In genomic region chr16:72993189-72993588, GRCm38 (mm10) we compare ENCODE assay signal across 21 mouse cellular contexts.
DNase-seq lines count a peak whose midpoint lies in the region; ATAC-seq lines count a peak whose summit lies in the region.
"Had no signal": no experiment of that assay in that cellular context is flagged by ENCODE, and none has a peak within 500 bp of the region (broad histone marks: within the 10 kb centered on the region; RNA-seq: fewer than 3 reads in every experiment).

No protein-coding gene starts in this region.

- DNase-seq in embryonic facial prominence, embryonic 11.5 days (ENCODE audit: low spot score): no peak
- DNase-seq in embryonic facial prominence, embryonic 10.5 days (ENCODE audit: low spot score): no peak
- DNase-seq in liver: no peak
- no peak for DNase-seq in layer of hippocampus, postnatal 36 days
- DNase-seq in midbrain, embryonic 11.5 days (ENCODE audit: low spot score, missing footprints): no peak
- DNase-seq: adrenal gland, postnatal 25 days; cerebellum, adult 11 months; cerebellum, postnatal 10 days; embryo, embryonic 11 days; gastrocnemius, adult 2 months; heart, postnatal 14 days; spleen, adult 18-20 months had no signal

- 81% methylated on average over 8 of the region's 8 CpGs for WGBS in embryonic facial prominence, embryonic 11.5 days
- 81% methylated on average over 8 of the region's 8 CpGs for WGBS in embryonic facial prominence, embryonic 10.5 days
- WGBS in liver, embryonic 12.5 days (ENCODE audit: insufficient replicate concordance): 54% methylated on average over 8 of the region's 8 CpGs
- WGBS in limb, embryonic 13.5 days: 75% methylated on average over 8 of the region's 8 CpGs
- WGBS in stomach, embryonic 16.5 days: 19% methylated on average over 8 of the region's 8 CpGs
- 86% methylated on average over 8 of the region's 8 CpGs for WGBS in midbrain, embryonic 11.5 days

- no peaks in the 10 kb centered on the region for H3K4me1 ChIP-seq in embryonic facial prominence, embryonic 11.5 days (ENCODE audit: control insufficient read depth, insufficient read depth, low read length)
- H3K4me1 ChIP-seq in embryonic facial prominence, embryonic 10.5 days: no peaks in the 10 kb centered on the region
- H3K4me1 ChIP-seq in liver, embryonic 12.5 days: no peaks in the 10 kb centered on the region
- peaks cover 22% of the 10 kb centered on the region for H3K4me1 ChIP-seq in limb, embryonic 13.5 days
- peaks cover 11% of the 10 kb centered on the region for H3K4me1 ChIP-seq in stomach, embryonic 16.5 days (ENCODE audit: control insufficient read depth, insufficient read depth, low read length)
- peaks cover 3% of the 10 kb centered on the region; the same call in 1 of the 2 replicates for H3K4me1 ChIP-seq in midbrain, embryonic 11.5 days (ENCODE audit: control insufficient read depth, insufficient read depth, low read length)

- H3K4me3 ChIP-seq in embryonic facial prominence, embryonic 11.5 days (ENCODE audit: low read depth, low read length): no peak overlapping the region
- H3K4me3 ChIP-seq in embryonic facial prominence, embryonic 10.5 days: no peak overlapping the region
- no peak overlapping the region for H3K4me3 ChIP-seq in liver, embryonic 12.5 days
- H3K4me3 ChIP-seq in limb, embryonic 13.5 days: no peak overlapping the region
- no peak overlapping the region for H3K4me3 ChIP-seq in stomach, embryonic 16.5 days (replicated peaks; ENCODE audit: low read length)
- H3K4me3 ChIP-seq in midbrain, embryonic 11.5 days (ENCODE audit: low read depth, low read length): no peak overlapping the region
- H3K4me3 ChIP-seq: gastrocnemius, adult 2 months; hindbrain, embryonic 13.5 days; midbrain, embryonic 12.5 days had no signal

- no peaks in the 10 kb centered on the region for H3K27me3 ChIP-seq in embryonic facial prominence, embryonic 11.5 days (ENCODE audit: control insufficient read depth, insufficient read depth, low read length)
- no peaks in the 10 kb centered on the region for H3K27me3 ChIP-seq in embryonic facial prominence, embryonic 10.5 days (replicated peaks; ENCODE audit: low read depth, poor library complexity, severe bottlenecking)
- no peaks in the 10 kb centered on the region for H3K27me3 ChIP-seq in liver, embryonic 12.5 days (replicated peaks)
- no peaks in the 10 kb centered on the region for H3K27me3 ChIP-seq in limb, embryonic 13.5 days
- no peaks in the 10 kb centered on the region for H3K27me3 ChIP-seq in stomach, embryonic 16.5 days (ENCODE audit: control insufficient read depth, insufficient read depth, low read length)
- no peaks in the 10 kb centered on the region for H3K27me3 ChIP-seq in midbrain, embryonic 11.5 days (ENCODE audit: control insufficient read depth, insufficient read depth, low read length)
- H3K27me3 ChIP-seq: CH12.LX; hindbrain, embryonic 13.5 days had no signal

- H3K27ac ChIP-seq in embryonic facial prominence, embryonic 11.5 days (replicated peaks; ENCODE audit: low read depth, low read length): no peak overlapping the region
- H3K27ac ChIP-seq in embryonic facial prominence, embryonic 10.5 days (replicated peaks): no peak overlapping the region
- no peak overlapping the region for H3K27ac ChIP-seq in liver, embryonic 12.5 days
- no peak overlapping the region for H3K27ac ChIP-seq in limb, embryonic 13.5 days
- H3K27ac ChIP-seq in stomach, embryonic 16.5 days (ENCODE audit: low read length): no peak overlapping the region
- H3K27ac ChIP-seq in midbrain, embryonic 11.5 days (ENCODE audit: low read depth, low read length): no peak overlapping the region
- H3K27ac ChIP-seq: gastrocnemius, adult 2 months; hindbrain, embryonic 13.5 days; macrophage; midbrain, embryonic 12.5 days had no signal

- peaks cover 2% of the 10 kb centered on the region; the same call in 1 of the 2 replicates for H3K36me3 ChIP-seq in embryonic facial prominence, embryonic 11.5 days (replicated peaks; ENCODE audit: control insufficient read depth, insufficient read depth, low read depth, low read length)
- peaks cover 33% of the 10 kb centered on the region for H3K36me3 ChIP-seq in embryonic facial prominence, embryonic 10.5 days (replicated peaks)
- no peaks in the 10 kb centered on the region for H3K36me3 ChIP-seq in liver, embryonic 12.5 days
- H3K36me3 ChIP-seq in limb, embryonic 13.5 days: peaks cover 27% of the 10 kb centered on the region
- H3K36me3 ChIP-seq in stomach, embryonic 16.5 days (ENCODE audit: control insufficient read depth, insufficient read depth, low read length): 0 out of 2 replicates have a peak, but pooled peaks cover 3% of the 10 kb centered on the region
- no peaks in the 10 kb centered on the region; the same call in 1 of the 2 replicates for H3K36me3 ChIP-seq in midbrain, embryonic 11.5 days (ENCODE audit: control insufficient read depth, insufficient read depth, low read length)

- 0 out of 2 replicates have a peak, but pooled peaks have one; percentile 34 for ATAC-seq in embryonic facial prominence, embryonic 11.5 days (replicated peaks; ENCODE audit: insufficient number of reproducible peaks, low FRiP score, low TSS enrichment, low read depth)
- 0 out of 2 replicates have a peak, but pooled peaks have one; percentile 40 for ATAC-seq in liver, embryonic 12.5 days
- ATAC-seq in limb, embryonic 13.5 days (ENCODE audit: low FRiP score, low read depth): peak; percentile 42; the same call in 1 of the 2 replicates
- ATAC-seq in stomach, embryonic 16.5 days (ENCODE audit: insufficient read depth, low FRiP score): peak; percentile 68; the same call in 1 of the 2 replicates
- ATAC-seq in midbrain, embryonic 11.5 days (ENCODE audit: low FRiP score): no peak
- ATAC-seq: inflammation-experienced regulatory T-cells, adult 6 months had no signal

- no peaks in the 10 kb centered on the region for H3K9me3 ChIP-seq in embryonic facial prominence, embryonic 11.5 days (replicated peaks; ENCODE audit: control insufficient read depth, low read length)
- no peaks in the 10 kb centered on the region for H3K9me3 ChIP-seq in embryonic facial prominence, embryonic 10.5 days
- no peaks in the 10 kb centered on the region for H3K9me3 ChIP-seq in liver, embryonic 12.5 days (replicated peaks)
- H3K9me3 ChIP-seq in limb, embryonic 13.5 days: no peaks in the 10 kb centered on the region
- H3K9me3 ChIP-seq in stomach, embryonic 16.5 days (replicated peaks; ENCODE audit: control insufficient read depth, low read length): no peaks in the 10 kb centered on the region
- H3K9me3 ChIP-seq in midbrain, embryonic 11.5 days (ENCODE audit: control insufficient read depth, low read length): no peaks in the 10 kb centered on the region
- H3K9me3 ChIP-seq: hindbrain, embryonic 13.5 days; midbrain, embryonic 12.5 days had no signal

- H3K9ac ChIP-seq in embryonic facial prominence, embryonic 11.5 days (replicated peaks; ENCODE audit: low read length): no peak overlapping the region
- no peak overlapping the region for H3K9ac ChIP-seq in liver, embryonic 12.5 days
- no peak overlapping the region for H3K9ac ChIP-seq in limb, embryonic 13.5 days
- no peak overlapping the region for H3K9ac ChIP-seq in stomach, embryonic 16.5 days (ENCODE audit: low read length)
- no peak overlapping the region for H3K9ac ChIP-seq in midbrain, embryonic 11.5 days (ENCODE audit: low read length)
- H3K9ac ChIP-seq: hindbrain, embryonic 13.5 days; midbrain, embryonic 12.5 days had no signal

- H3K4me2 ChIP-seq in embryonic facial prominence, embryonic 11.5 days (ENCODE audit: low read depth, low read length): no peak overlapping the region
- no peak overlapping the region for H3K4me2 ChIP-seq in liver, embryonic 12.5 days
- no peak overlapping the region for H3K4me2 ChIP-seq in limb, embryonic 13.5 days (replicated peaks)
- H3K4me2 ChIP-seq in stomach, embryonic 16.5 days (ENCODE audit: low read depth, low read length): peak overlapping the region; percentile 31
- no peak overlapping the region for H3K4me2 ChIP-seq in midbrain, embryonic 11.5 days
- H3K4me2 ChIP-seq: heart, embryonic 11.5 days; hindbrain, embryonic 13.5 days; midbrain, embryonic 12.5 days had no signal
